Mouse (Mus musculus): ENCODE data around the gene D13Ertd608e. TPM values are rescaled to one million over a fixed set of nuclear protein-coding genes. Genes with fewer than 3 reads are reported as not detected.

Gene D13Ertd608e
- total RNA-seq, 1 experiment from 2014 or later: not detected

Other genes starting within 250 kb of the D13Ertd608e start
- 0.34 and 0.78 TPM in 2 replicates for gene Ccl28, start 212.2 kb upstream of the D13Ertd608e start, total RNA-seq (2021)
- gene Hmgcs1, start 145.6 kb upstream of the D13Ertd608e start, total RNA-seq (2021): 221 and 312 TPM in 2 replicates
- gene Nim1k, start 80.1 kb upstream of the D13Ertd608e start, total RNA-seq (2021): 2.9 and 3.0 TPM in 2 replicates
- 39.4 and 39.8 TPM in 2 replicates for gene Zfp131, start 45.1 kb upstream of the D13Ertd608e start, total RNA-seq (2021)
- gene AF067063, start 5.8 kb upstream of the D13Ertd608e start, total RNA-seq (2021): not detected in 2 replicates
- gene Tcstv1, start 58.8 kb downstream of the D13Ertd608e start, total RNA-seq (2021): not detected in 2 replicates
- gene Gm21761, start 93.3 kb downstream of the D13Ertd608e start, total RNA-seq (2021): not detected in 2 replicates
- gene B020031M17Rik, start 114.8 kb downstream of the D13Ertd608e start, total RNA-seq (2021): not detected in 2 replicates
- gene Gm36079, start 191.0 kb downstream of the D13Ertd608e start, total RNA-seq (2021): not detected in 2 replicates
- 0.30 and 1.1 TPM in 2 replicates for gene Gm21188, start 216.2 kb downstream of the D13Ertd608e start, total RNA-seq (2021)

Data from adrenal gland, postnatal 14 days (tissue).